Mouse (Mus musculus): ENCODE measurements around the gene Aloxe3.

GRCm38 (mm10) chr11:69128426-69129122 lies 2.9 kb downstream of the Aloxe3 start:
- no peak for TF ChIP-seq CTCF (IDR thresholded peaks at IDR 0.05; ENCODE audit: low read depth)
- no peak for TF ChIP-seq EP300 (optimal IDR thresholded peaks at IDR 0.05)
